Mouse (Mus musculus): Measurements from ENCODE around the gene Timm8a2.

DNA sequence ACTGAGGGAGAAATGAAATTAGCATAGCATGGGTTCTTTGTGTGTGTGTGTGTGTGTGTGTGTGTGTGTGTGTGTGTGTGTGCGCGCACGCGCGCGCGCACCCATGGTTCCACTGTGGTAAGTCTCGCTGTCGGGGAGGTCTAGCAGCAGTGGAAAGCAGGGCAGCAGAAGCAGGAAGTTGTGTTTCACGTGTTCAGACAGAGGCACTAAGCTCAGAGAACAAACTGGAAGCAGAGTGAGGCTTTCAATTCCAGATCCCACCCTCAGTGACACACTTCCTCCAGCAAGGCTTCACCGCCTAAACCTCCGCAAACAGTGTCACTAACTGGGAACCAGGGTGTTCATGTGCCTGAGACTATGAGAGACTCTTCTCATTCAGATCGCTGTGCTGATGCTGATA is 25.0 kb upstream of the Timm8a2 start:
- TF ChIP-seq HCFC1 (IDR thresholded peaks at IDR 0.05; ENCODE audit: borderline replicate concordance, insufficient read depth, low read length) (no peak), CHD2 (IDR thresholded peaks at IDR 0.05; ENCODE audit: low read depth, low read length) (no peak), MAFK (IDR thresholded peaks at IDR 0.05; ENCODE audit: insufficient read depth, low read depth, low read length) (no peak), ZC3H11A (IDR thresholded peaks at IDR 0.05; ENCODE audit: borderline replicate concordance, low read depth, low read length) (no peak), ZNF384 (IDR thresholded peaks at IDR 0.05; ENCODE audit: low read depth, low read length) (no peak)
